Mouse (Mus musculus): Measurements from ENCODE around the gene Csf2rb2. TPM values are rescaled to one million over a fixed set of nuclear protein-coding genes. Genes with fewer than 3 reads are reported as not detected.

Csf2rb2 gene
- not detected for polyA plus RNA-seq (2017; shearing (Covaris generic))

GRCm38 (mm10) chr15:78305341-78305933 is at the start of gene Csf2rb2:
Csf2rb2 (minus strand) TSS chr15:78305721.

GRCm38 (mm10) chr15:78325671-78326339 is 20.3 kb upstream of the Csf2rb2 start, which contains the start of gene Csf2rb:
Csf2rb (plus strand) TSS chr15:78325752.

GRCm38 (mm10) chr15:78244695-78245492 is 60.6 kb downstream of the Csf2rb2 start, which contains the start of gene Ncf4:
Ncf4 (plus strand) TSS chr15:78244801.

Other genes starting within 250 kb of the Csf2rb2 start
- gene Cacng2, start 185.7 kb downstream of the Csf2rb2 start, polyA plus RNA-seq (2017; shearing (Covaris generic)): 0.11 TPM
- gene Ift27, start 131.6 kb downstream of the Csf2rb2 start, polyA plus RNA-seq (2017; shearing (Covaris generic)): 37.8 TPM
- gene Pvalb, start 99.3 kb downstream of the Csf2rb2 start, polyA plus RNA-seq (2017; shearing (Covaris generic)): not detected
- 132 TPM for gene Ncf4, start 60.9 kb downstream of the Csf2rb2 start, polyA plus RNA-seq (2017; shearing (Covaris generic))
- 1.4 TPM for gene Csf2rb, start 20.0 kb upstream of the Csf2rb2 start, polyA plus RNA-seq (2017; shearing (Covaris generic))
- not detected for gene Tex33, start 90.2 kb upstream of the Csf2rb2 start, polyA plus RNA-seq (2017; shearing (Covaris generic))
- 1.5 TPM for gene Tst, start 100.2 kb upstream of the Csf2rb2 start, polyA plus RNA-seq (2017; shearing (Covaris generic))
- 1.9 TPM for gene Mpst, start 100.7 kb upstream of the Csf2rb2 start, polyA plus RNA-seq (2017; shearing (Covaris generic))
- 18.1 TPM for gene Kctd17, start 122.8 kb upstream of the Csf2rb2 start, polyA plus RNA-seq (2017; shearing (Covaris generic))
- 0.37 TPM for gene Tmprss6, start 162.9 kb upstream of the Csf2rb2 start, polyA plus RNA-seq (2017; shearing (Covaris generic))
- 698 TPM for gene Il2rb, start 189.6 kb upstream of the Csf2rb2 start, polyA plus RNA-seq (2017; shearing (Covaris generic))
- gene C1qtnf6, start 225.7 kb upstream of the Csf2rb2 start, polyA plus RNA-seq (2017; shearing (Covaris generic)): 1.9 TPM
- gene Sstr3, start 239.0 kb upstream of the Csf2rb2 start, polyA plus RNA-seq (2017; shearing (Covaris generic)): not detected

Measured in effector memory CD4-positive, alpha-beta T cell, adult 7 months (primary cell).